Mouse (Mus musculus) spleen, adult 2 months (tissue): Measurements from ENCODE around the gene Agrp.

ENCODE experiments used
- CTCF ChIP-seq: fragments of 200-500 bp; IDR thresholded peaks from 2 replicates; pipeline ENCODE4 v1.5.1; 2011; ENCODE audit warnings: mild to moderate bottlenecking, inconsistent platforms; ENCODE audit not compliant: insufficient read depth, insufficient read length, insufficient replicate concordance; ENCODE audit errors: extremely low read depth
- POLR2A ChIP-seq: fragments of 200-500 bp; IDR thresholded peaks from 2 replicates; pipeline ENCODE4 v1.6.1; 2011; ENCODE audit warnings: low read depth, low read length, inconsistent platforms

DNA sequence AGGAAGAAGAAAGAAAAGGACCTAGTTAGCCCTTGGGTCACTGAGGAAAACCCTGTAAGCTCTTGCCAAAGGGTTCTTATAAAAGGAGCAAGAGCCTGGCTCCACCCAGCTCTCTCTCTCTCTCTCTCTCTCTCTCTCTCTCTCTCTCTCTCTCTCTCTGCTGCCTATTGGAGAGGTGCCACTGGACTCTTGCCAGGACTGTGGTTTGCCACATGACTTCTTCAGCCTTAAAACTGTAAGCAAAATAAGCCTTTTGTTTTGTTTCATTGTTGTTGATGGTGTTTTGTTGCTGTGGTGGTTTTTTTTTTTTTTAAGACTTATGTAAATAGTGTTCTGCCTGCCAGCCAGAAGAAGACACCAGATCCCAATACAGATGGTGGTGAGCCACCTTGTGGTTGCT, 63.8 kb downstream of the Agrp start:
- no peak for TF ChIP-seq POLR2A
- TF ChIP-seq CTCF = no peak
